Mouse (Mus musculus) neural tube, embryonic 14.5 days (tissue): ENCODE data around the gene Ifna6. TPM values are rescaled to one million over a fixed set of nuclear protein-coding genes. Genes with fewer than 3 reads are reported as not detected.
"Not testable (repeated sequence)": the region's sequence is repeated elsewhere in the genome, so short reads cannot be mapped to it uniquely, and the experiment has no call there.

ENCODE experiments used
- ATAC-seq: fragments of 200-750 bp; cut with Nextera tagmentation; 2 replicates; pipeline ENCODE4 v1.8.0; 2017; ENCODE audit warnings: low read depth, mild to moderate bottlenecking, moderate TSS enrichment, moderate library complexity
- H3K27ac ChIP-seq: fragments of 300-500 bp; sonication (generic); 2 replicates; pipeline ENCODE4 v1.5.1; 2014; ENCODE audit warnings: low read depth, mild to moderate bottlenecking, control low read depth, low read length, moderate library complexity, mixed read lengths
- H3K27me3 ChIP-seq: fragments of 300-500 bp; sonication (generic); 2 replicates; pipeline ENCODE4 v1.6.1; 2014; ENCODE audit warnings: low read length; ENCODE audit not compliant: control insufficient read depth, insufficient read depth
- H3K36me3 ChIP-seq: fragments of 300-500 bp; sonication (generic); 2 replicates; pipeline ENCODE4 v1.6.1; 2014; ENCODE audit warnings: low read length, mixed read lengths; ENCODE audit not compliant: control insufficient read depth, insufficient read depth
- H3K4me1 ChIP-seq: fragments of 300-500 bp; sonication (generic); 2 replicates; pipeline ENCODE4 v1.6.1; 2014; ENCODE audit warnings: low read length; ENCODE audit not compliant: control insufficient read depth, insufficient read depth
- H3K4me2 ChIP-seq: fragments of 300-500 bp; sonication (generic); 2 replicates; pipeline ENCODE4 v1.6.1; 2014; ENCODE audit warnings: mild to moderate bottlenecking, low read depth, low read length, control low read depth
- H3K4me3 ChIP-seq: fragments of 300-500 bp; sonication (generic); 2 replicates; pipeline ENCODE4 v1.5.1; 2014; ENCODE audit warnings: low read depth, low read length, control low read depth, mixed read lengths
- H3K9ac ChIP-seq: fragments of 300-500 bp; sonication (generic); replicated peaks from 2 replicates; pipeline ENCODE4 v1.6.1; 2014; ENCODE audit warnings: low read depth, mild to moderate bottlenecking, control low read depth, low read length, mixed read lengths
- H3K9me3 ChIP-seq: fragments of 300-500 bp; sonication (generic); 2 replicates; pipeline ENCODE4 v1.6.1; 2016; ENCODE audit warnings: low read length; ENCODE audit not compliant: control insufficient read depth
- WGBS: fragments of 180-500 bp; shearing (Covaris S2); extraction: QIAGEN DNeasy Blood & Tissue Kit; methylation state at CpG from one replicate; pipeline ENCODE4 v1.1.7; 2014; 5-methylcytosine and 5-hydroxymethylcytosine counted together
- polyA plus RNA-seq: library from polyadenylated mRNA; unstranded; fragments of >200 nt; fragmentation: Nextera tagmentation; extraction: Ambion mirVana; gene quantifications from 2 replicates; pipeline ENCODE4 v1.2.1, GENCODE M21; 2014

The Ifna6 gene
- polyA plus RNA-seq, 1 experiment from 2014 or later: not detected

GRCm38 (mm10) chr4:88797097-88797496, 30.1 kb upstream of the Ifna6 start, which contains the start of gene Gm13279:
TSS of gene Gm13279 (plus strand) at chr4:88797397.
- H3K4me3 ChIP-seq, H3K9me3 ChIP-seq, H3K9ac ChIP-seq, H3K4me1 ChIP-seq, H3K27me3 ChIP-seq, ATAC-seq, H3K4me2 ChIP-seq, H3K36me3 ChIP-seq, H3K27ac ChIP-seq: not testable (repeated sequence)
- no CpG with 5 or more reads among the region's 28 CpGs for WGBS

GRCm38 (mm10) chr4:88799365-88799764, 27.9 kb upstream of the Ifna6 start, which contains the start of gene Gm13285:
TSS of gene Gm13285 (plus strand) at chr4:88799665.
- H3K4me2 ChIP-seq, H3K27me3 ChIP-seq, H3K4me1 ChIP-seq, H3K36me3 ChIP-seq, H3K4me3 ChIP-seq, H3K27ac ChIP-seq, H3K9me3 ChIP-seq, ATAC-seq, H3K9ac ChIP-seq: not testable (repeated sequence)
- WGBS: 0% methylated on average over 1 of the region's 7 CpGs

- ATAC-seq, H3K36me3 ChIP-seq, H3K4me1 ChIP-seq, H3K9me3 ChIP-seq, H3K4me2 ChIP-seq, H3K4me3 ChIP-seq, H3K9ac ChIP-seq, H3K27ac ChIP-seq, H3K27me3 ChIP-seq: not testable (repeated sequence)
- no CpG with 5 or more reads among the region's 29 CpGs for WGBS
Measured at GRCm38 (mm10) chr4:88802954-88803353, 24.3 kb upstream of the Ifna6 start, which contains the start of gene Gm13287. TSS of gene Gm13287 (plus strand) at chr4:88803254.

GRCm38 (mm10) chr4:88805231-88805630, 22.0 kb upstream of the Ifna6 start, which contains the start of gene Gm13288:
TSS of gene Gm13288 (plus strand) at chr4:88805531.
- not testable (repeated sequence) for H3K4me2 ChIP-seq, H3K4me1 ChIP-seq
- WGBS: no CpG with 5 or more reads among the region's 8 CpGs

GRCm38 (mm10) chr4:88805761-88806160, 21.5 kb upstream of the Ifna6 start:
- not testable (repeated sequence) for H3K27ac ChIP-seq, H3K9ac ChIP-seq, H3K27me3 ChIP-seq, H3K4me3 ChIP-seq, H3K36me3 ChIP-seq, ATAC-seq, H3K9me3 ChIP-seq, H3K4me2 ChIP-seq, H3K4me1 ChIP-seq
- WGBS: 0% methylated on average over 7 of the region's 34 CpGs

More at GRCm38 (mm10) chr4:88805231-88805630, 22.0 kb upstream of the Ifna6 start, which contains the start of gene Gm13288:
- H3K4me3 ChIP-seq, H3K27me3 ChIP-seq, H3K27ac ChIP-seq, H3K9ac ChIP-seq, H3K36me3 ChIP-seq, ATAC-seq, H3K9me3 ChIP-seq: not testable (repeated sequence)

- Histone ChIP-seq H3K4me3 (no peak within 1 kb of the TSS), H3K4me2 (no peak within 1 kb of the TSS), H3K27ac (no peak within 1 kb of the TSS), H3K9ac (no peak within 1 kb of the TSS), H3K27me3 (no peaks in the 10 kb centered on the region), H3K4me1 (no peaks in the 10 kb centered on the region), H3K36me3 (no peaks in the 10 kb centered on the region), H3K9me3 (no peaks in the 10 kb centered on the region)
- ATAC-seq: no peak
- WGBS: 75% methylated on average over 3 of the region's 3 CpGs
Measured at GRCm38 (mm10) chr4:88815928-88816327, 11.3 kb upstream of the Ifna6 start, which contains the start of gene Ifna7. TSS of gene Ifna7 (plus strand) at chr4:88816228.

GRCm38 (mm10) chr4:88819659-88820058, 7.6 kb upstream of the Ifna6 start, which contains the start of gene Ifna11:
TSS of gene Ifna11 (plus strand) at chr4:88819959.
- Histone ChIP-seq H3K27me3 (no peaks in the 10 kb centered on the region), H3K9me3 (no peaks in the 10 kb centered on the region), H3K27ac (no peak within 1 kb of the TSS), H3K36me3 (no peaks in the 10 kb centered on the region), H3K4me3 (no peak within 1 kb of the TSS), H3K4me2 (no peak within 1 kb of the TSS), H3K9ac (no peak within 1 kb of the TSS), H3K4me1 (no peaks in the 10 kb centered on the region)
- WGBS: 100% methylated on average over 1 of the region's 1 CpGs
- no peak for ATAC-seq

GRCm38 (mm10) chr4:88822995-88823394, 4.2 kb upstream of the Ifna6 start:
- no peaks in the 10 kb centered on the region for H3K36me3 ChIP-seq
- no peak overlapping the region for H3K4me3 ChIP-seq
- no peak overlapping the region for H3K4me2 ChIP-seq
- 34% methylated on average over 4 of the region's 4 CpGs for WGBS
- no peak overlapping the region for H3K9ac ChIP-seq
- ATAC-seq: no peak
- no peaks in the 10 kb centered on the region for H3K27me3 ChIP-seq
- no peaks in the 10 kb centered on the region for H3K9me3 ChIP-seq
- no peaks in the 10 kb centered on the region for H3K4me1 ChIP-seq
- no peak overlapping the region for H3K27ac ChIP-seq

GRCm38 (mm10) chr4:88830523-88830922, 3.3 kb downstream of the Ifna6 start:
- ATAC-seq: no peak
- no peak overlapping the region for H3K4me2 ChIP-seq
- no peaks in the 10 kb centered on the region for H3K36me3 ChIP-seq
- WGBS: 29% methylated on average over 4 of the region's 4 CpGs
- H3K4me3 ChIP-seq: no peak overlapping the region
- no peaks in the 10 kb centered on the region for H3K9me3 ChIP-seq
- no peaks in the 10 kb centered on the region for H3K27me3 ChIP-seq
- no peak overlapping the region for H3K9ac ChIP-seq
- H3K4me1 ChIP-seq: no peaks in the 10 kb centered on the region
- no peak overlapping the region for H3K27ac ChIP-seq
